Mouse (Mus musculus) lung, postnatal 0 days (tissue): ENCODE results near the gene Mitd1. TPM values are rescaled to one million over a fixed set of nuclear protein-coding genes. Genes with fewer than 3 reads are reported as not detected.

ENCODE experiments used
- ATAC-seq: fragments of 200-750 bp; cut with Nextera tagmentation; 2 replicates; pipeline ENCODE4 v1.8.0; 2017; ENCODE audit warnings: moderate library complexity
- DNase-seq: peaks from one replicate; pipeline ENCODE4 v3.0.0-alpha.2; 2016; ENCODE audit warnings: low spot score
- H3K27ac ChIP-seq: fragments of 300-500 bp; sonication (generic); 2 replicates; pipeline ENCODE4 v1.5.1; 2014; ENCODE audit warnings: antibody characterized with exemption, mild to moderate bottlenecking, low read length, mixed read lengths
- H3K27me3 ChIP-seq: fragments of 300-500 bp; sonication (generic); replicated peaks from 2 replicates; pipeline ENCODE4 v1.6.1; 2014; ENCODE audit warnings: low read length, mixed read lengths; ENCODE audit not compliant: insufficient read depth
- H3K36me3 ChIP-seq: fragments of 300-500 bp; sonication (generic); 2 replicates; pipeline ENCODE4 v1.6.1; 2014; ENCODE audit warnings: low read length, mixed read lengths; ENCODE audit not compliant: insufficient read depth
- H3K4me1 ChIP-seq: fragments of 300-500 bp; sonication (generic); 2 replicates; pipeline ENCODE4 v1.6.1; 2014; ENCODE audit warnings: antibody characterized with exemption, low read depth, low read length, mixed read lengths; ENCODE audit not compliant: insufficient read depth
- H3K4me2 ChIP-seq: fragments of 300-500 bp; sonication (generic); replicated peaks from 2 replicates; pipeline ENCODE4 v1.6.1; 2014; ENCODE audit warnings: low read depth, mild to moderate bottlenecking, low read length, moderate library complexity, mixed read lengths
- H3K4me3 ChIP-seq: fragments of 300-500 bp; sonication (generic); 2 replicates; pipeline ENCODE4 v1.5.1; 2014; ENCODE audit warnings: low read depth, low read length
- H3K9ac ChIP-seq: fragments of 300-500 bp; sonication (generic); replicated peaks from 2 replicates; pipeline ENCODE4 v1.6.1; 2014; ENCODE audit warnings: low read depth, mild to moderate bottlenecking
- H3K9me3 ChIP-seq: fragments of 300-500 bp; sonication (generic); 2 replicates; pipeline ENCODE4 v1.6.1; 2016; ENCODE audit warnings: low read length, mixed read lengths
- CTCF ChIP-seq: IDR thresholded peaks from 2 replicates; pipeline ENCODE4 v1.5.1; 2016; ENCODE audit warnings: antibody characterized with exemption, mild to moderate bottlenecking
- EP300 ChIP-seq: IDR thresholded peaks from 2 replicates; pipeline ENCODE4 v1.6.1; 2016; ENCODE audit warnings: antibody characterized with exemption, mild to moderate bottlenecking, control low read depth
- WGBS: fragments of 180-500 bp; shearing (Covaris S2); extraction: QIAGEN DNeasy Blood & Tissue Kit; methylation state at CpG from one replicate; pipeline ENCODE4 v1.1.7; 2014; 5-methylcytosine and 5-hydroxymethylcytosine counted together
- polyA plus RNA-seq: library from polyadenylated mRNA; unstranded; fragments of >200 nt; fragmentation: Nextera tagmentation; extraction: Ambion mirVana; gene quantifications from 2 replicates; pipeline ENCODE4 v1.2.1, GENCODE M21; 2015

Mitd1 gene
- polyA plus RNA-seq, 1 experiment from 2014 or later = 26.1 TPM

GRCm38 (mm10) chr1:37884451-37884850, 5.8 kb downstream of the Mitd1 start:
- Histone ChIP-seq H3K27ac (no peak overlapping the region), H3K36me3 (peaks cover 19% of the 10 kb centered on the region), H3K4me2 (no peak overlapping the region), H3K9ac (no peak overlapping the region), H3K4me3 (no peak overlapping the region), H3K9me3 (no peaks in the 10 kb centered on the region), H3K27me3 (no peaks in the 10 kb centered on the region), H3K4me1 (no peaks in the 10 kb centered on the region)
- ATAC-seq (no peak), DNase-seq (peak; percentile 40)
- TF ChIP-seq EP300 (no peak), CTCF (no peak)
- 65% methylated on average over 4 of the region's 4 CpGs for WGBS

DNA sequence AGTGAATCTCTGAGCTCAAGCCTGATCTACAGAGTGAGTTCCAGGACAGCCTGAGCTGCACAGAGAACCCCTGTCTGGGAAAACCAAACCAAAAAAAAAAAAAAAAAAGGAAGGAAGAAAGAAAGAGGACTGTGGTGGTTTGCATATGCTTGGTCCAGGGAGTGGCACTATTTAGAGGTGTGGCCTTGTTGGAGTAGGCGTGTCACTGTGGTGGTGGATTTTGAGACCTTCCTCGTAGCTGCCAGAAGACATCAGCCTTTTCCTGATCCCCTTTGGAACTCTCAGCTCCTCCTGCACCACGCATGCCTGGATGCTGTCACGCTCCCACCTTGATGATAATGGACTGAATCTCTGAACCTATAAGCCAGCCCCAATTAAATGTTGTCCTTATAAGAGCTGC, 6.8 kb downstream of the Mitd1 start:
- Histone ChIP-seq H3K27me3 (no peaks in the 10 kb centered on the region), H3K9me3 (no peaks in the 10 kb centered on the region), H3K27ac (no peak overlapping the region), H3K4me3 (no peak overlapping the region), H3K4me1 (no peaks in the 10 kb centered on the region), H3K9ac (no peak overlapping the region), H3K36me3 (peaks cover 28% of the 10 kb centered on the region), H3K4me2 (no peak overlapping the region)
- TF ChIP-seq EP300 (no peak), CTCF (no peak)
- DNase-seq = no peak
- no peak for ATAC-seq
- 85% methylated on average over 4 of the region's 4 CpGs for WGBS

GRCm38 (mm10) chr1:37877736-37878460, 12.3 kb downstream of the Mitd1 start:
- DNase-seq (no peak), ATAC-seq (no peak)
- no peak overlapping the region for H3K9ac ChIP-seq
- H3K27ac ChIP-seq = no peak overlapping the region
- no peaks in the 10 kb centered on the region for H3K27me3 ChIP-seq
- H3K4me3 ChIP-seq = no peak overlapping the region
- TF ChIP-seq EP300 = no peak
- TF ChIP-seq CTCF = no peak
- H3K36me3 ChIP-seq = peaks cover 42% of the 10 kb centered on the region
- no peak overlapping the region for H3K4me2 ChIP-seq
- no peaks in the 10 kb centered on the region; the same call in 1 of the 2 replicates for H3K4me1 ChIP-seq
- no peaks in the 10 kb centered on the region for H3K9me3 ChIP-seq
- 93% methylated on average over 13 of the region's 13 CpGs for WGBS

- no peak overlapping the region for H3K4me2 ChIP-seq
- H3K9me3 ChIP-seq = no peaks in the 10 kb centered on the region
- no peaks in the 10 kb centered on the region for H3K27me3 ChIP-seq
- peaks cover 3% of the 10 kb centered on the region; the same call in 1 of the 2 replicates for H3K4me1 ChIP-seq
- ATAC-seq = no peak
- no peak overlapping the region for H3K9ac ChIP-seq
- H3K36me3 ChIP-seq = peaks cover 14% of the 10 kb centered on the region; the same call in 1 of the 2 replicates
- no peak for DNase-seq
- 84% methylated on average over 4 of the region's 4 CpGs for WGBS
- TF ChIP-seq CTCF = no peak
- no peak for TF ChIP-seq EP300
- no peak overlapping the region for H3K27ac ChIP-seq
- H3K4me3 ChIP-seq = no peak overlapping the region
Measured at GRCm38 (mm10) chr1:37873157-37873556, 17.1 kb downstream of the Mitd1 start.

DNA sequence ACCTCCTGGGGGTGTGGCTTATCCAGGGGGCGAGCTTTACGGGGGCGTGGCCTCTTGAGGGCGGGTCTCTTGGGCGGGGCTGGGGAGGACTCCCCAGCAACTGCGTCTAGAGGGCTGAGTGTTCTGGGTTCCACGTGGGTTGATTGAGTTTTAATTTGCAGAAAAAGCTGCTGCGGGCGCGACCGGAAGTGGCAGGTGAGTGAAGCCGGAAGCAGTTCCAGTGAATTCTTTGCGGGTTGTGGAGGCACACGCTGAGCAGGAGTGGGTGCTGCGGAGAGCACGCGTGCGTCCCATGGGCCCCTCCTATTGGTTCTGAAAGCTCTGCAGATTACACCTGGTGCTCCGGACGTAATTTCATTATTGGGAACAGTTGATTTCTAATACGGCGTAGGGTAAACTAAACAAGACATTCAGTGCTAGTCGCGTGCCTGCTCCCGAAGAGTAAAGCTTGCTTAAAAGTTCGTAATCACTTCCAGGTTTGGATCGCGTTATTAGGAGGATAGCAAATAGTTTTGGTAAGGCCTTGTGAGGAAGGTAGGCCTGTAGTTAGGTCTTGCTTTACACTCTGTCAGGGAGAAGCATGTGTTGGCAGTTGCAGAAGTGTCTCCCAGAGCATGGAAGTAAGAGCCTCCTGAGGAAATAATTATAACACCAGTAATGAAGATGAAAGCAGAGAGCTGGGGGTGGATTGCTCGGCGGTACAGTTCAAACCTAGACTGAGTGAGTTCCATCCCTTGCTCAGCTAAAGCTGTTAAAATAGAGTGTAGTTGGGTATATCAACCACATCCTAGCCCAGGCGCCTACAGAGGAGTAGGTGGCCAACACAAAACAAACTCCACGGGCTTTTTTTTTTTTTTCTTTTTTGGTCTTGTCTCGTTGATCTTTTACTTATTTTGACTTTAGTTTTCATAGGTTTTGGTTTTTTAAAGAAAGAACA, 17.8 kb downstream of the Mitd1 start:
- peaks cover 3% of the 10 kb centered on the region; the same call in 1 of the 2 replicates for H3K4me1 ChIP-seq
- H3K9ac ChIP-seq = peak overlapping the region; percentile 36
- 4% methylated on average over 33 of the region's 33 CpGs for WGBS
- no peaks in the 10 kb centered on the region for H3K9me3 ChIP-seq
- H3K27ac ChIP-seq = peak overlapping the region; percentile 82
- DNase-seq (peak; percentile 93), ATAC-seq (peak; percentile 95)
- TF ChIP-seq CTCF = 0 out of 2 replicates have a peak, but pooled peaks have one; percentile 7
- no peak for TF ChIP-seq EP300
- no peaks in the 10 kb centered on the region for H3K27me3 ChIP-seq
- H3K4me3 ChIP-seq = peak overlapping the region; percentile 46
- peak overlapping the region; percentile 66 for H3K4me2 ChIP-seq
- H3K36me3 ChIP-seq = 0 out of 2 replicates have a peak, but pooled peaks cover 13% of the 10 kb centered on the region

GRCm38 (mm10) chr1:37871704-37872103, 18.5 kb downstream of the Mitd1 start, which contains the start of gene Lipt1:
Lipt1 (plus strand) TSS chr1:37871738.
- ATAC-seq (peak; percentile 89), DNase-seq (peak; percentile 87)
- H3K27ac ChIP-seq = peak within 1 kb of the TSS; percentile 82

More at GRCm38 (mm10) chr1:37871704-37872103, 18.5 kb downstream of the Mitd1 start, which contains the start of gene Lipt1:
- TF ChIP-seq CTCF = no peak
- TF ChIP-seq EP300 = peak; percentile 38; the same call in 1 of the 2 replicates
- WGBS = 5% methylated on average over 7 of the region's 7 CpGs
- Histone ChIP-seq H3K4me3 (peak within 1 kb of the TSS; percentile 46), H3K36me3 (0 out of 2 replicates have a peak, but pooled peaks cover 9% of the 10 kb centered on the region), H3K27me3 (no peaks in the 10 kb centered on the region), H3K4me2 (peak within 1 kb of the TSS; percentile 66), H3K9me3 (no peaks in the 10 kb centered on the region), H3K4me1 (peaks cover 3% of the 10 kb centered on the region; the same call in 1 of the 2 replicates), H3K9ac (peak within 1 kb of the TSS; percentile 36)
